Mouse (Mus musculus) heart, adult 2 months (tissue): ENCODE results near the gene 1810024B03Rik. TPM values are rescaled to one million over a fixed set of nuclear protein-coding genes. Genes with fewer than 3 reads are reported as not detected.
"Not testable (repeated sequence)": the region's sequence is repeated elsewhere in the genome, so short reads cannot be mapped to it uniquely, and the experiment has no call there.

ENCODE experiments used
- DNase-seq, 2 experiments: peaks; one replicate each; pipeline ENCODE4 v3.0.0; 2021
- H3K27ac ChIP-seq: fragments of 200-600 bp; 2 replicates; pipeline ENCODE4 v1.8.1; 2022
- H3K27me3 ChIP-seq: fragments of 200-500 bp; 2 replicates; pipeline ENCODE4 v1.6.1; 2012; ENCODE audit warnings: mild to moderate bottlenecking, low read length, inconsistent platforms, mixed read lengths; ENCODE audit not compliant: control insufficient read depth, insufficient read depth
- H3K36me3 ChIP-seq: fragments of 200-500 bp; 2 replicates; pipeline ENCODE4 v1.6.1; 2012; ENCODE audit warnings: low read length, inconsistent platforms; ENCODE audit not compliant: control insufficient read depth, insufficient read depth
- H3K4me1 ChIP-seq: fragments of 200-500 bp; 2 replicates; pipeline ENCODE4 v1.6.1; 2011; ENCODE audit warnings: low read length; ENCODE audit not compliant: control insufficient read depth, insufficient read depth
- H3K4me3 ChIP-seq: fragments of 200-600 bp; 2 replicates; pipeline ENCODE4 v1.8.1; 2022
- H3K79me2 ChIP-seq: fragments of 200-500 bp; replicated peaks from 2 replicates; pipeline ENCODE4 v1.6.1; 2012; ENCODE audit warnings: mild to moderate bottlenecking, inconsistent platforms, low read length, moderate library complexity, mixed read lengths; ENCODE audit not compliant: control insufficient read depth, insufficient read depth
- H3K9ac ChIP-seq: fragments of 200-500 bp; 2 replicates; pipeline ENCODE4 v1.6.1; 2012; ENCODE audit warnings: low read depth, mild to moderate bottlenecking, control low read depth, inconsistent platforms, low read length, mixed read lengths
- CTCF ChIP-seq: fragments of 200-600 bp; IDR thresholded peaks from 2 replicates; pipeline ENCODE4 v1.8.1; 2022; ENCODE audit warnings: antibody characterized with exemption, mild to moderate bottlenecking, moderate library complexity
- EP300 ChIP-seq: fragments of 200-500 bp; IDR thresholded peaks from 2 replicates; pipeline ENCODE4 v1.6.1; 2011; ENCODE audit warnings: low read depth, low read length, control low read depth; ENCODE audit not compliant: insufficient read depth
- POLR2A ChIP-seq: fragments of 200-500 bp; IDR thresholded peaks from 2 replicates; pipeline ENCODE4 v1.6.1; 2011; ENCODE audit warnings: mild to moderate bottlenecking, low read depth, low read length, control low read depth; ENCODE audit not compliant: insufficient read depth
- WGBS: fragments of 180-500 bp; shearing (Covaris S2); methylation state at CpG from one replicate; pipeline ENCODE4 v1.1.7; 2018; 5-methylcytosine and 5-hydroxymethylcytosine counted together
- intact Hi-C: fragments of 180-260 bp; cut with DNase I; formaldehyde crosslinking; loops from one replicate; pipeline ENCODE4 v1.15.1; 2025
- polyA plus RNA-seq: library from polyadenylated mRNA; depleted of rRNA; stranded (reverse); fragments of >200 nt; gene quantifications from 2 replicates; pipeline ENCODE4 v1.2.3, GENCODE M21; 2012
- total RNA-seq, 2 experiments: library from RNA; stranded (reverse); gene quantifications; 2 replicates each; pipeline ENCODE4 v1.2.3; 2021

Gene 1810024B03Rik
- total and polyA plus RNA-seq, 3 experiments, result 0.36 to 0.94 (median 0.60) TPM

GRCm38 (mm10) chr2:127237897-127238610 lies 30.0 kb upstream of the 1810024B03Rik start:
- 70% methylated on average over 11 of the region's 11 CpGs for WGBS
- no peak for DNase-seq
- no peaks in the 10 kb centered on the region for H3K79me2 ChIP-seq
- peaks cover 2% of the 10 kb centered on the region; the same call in 1 of the 2 replicates for H3K4me1 ChIP-seq
- no peaks in the 10 kb centered on the region for H3K27me3 ChIP-seq
- H3K27ac ChIP-seq, result no peak overlapping the region
- no peak overlapping the region for H3K4me3 ChIP-seq
- peaks cover 1% of the 10 kb centered on the region; the same call in 1 of the 2 replicates for H3K36me3 ChIP-seq
- TF ChIP-seq CTCF, result no peak
- TF ChIP-seq POLR2A, result no peak
- no peak for TF ChIP-seq EP300
- intact Hi-C loops, result no loop called here
- H3K9ac ChIP-seq, result no peak overlapping the region

- H3K27me3 ChIP-seq, result no peaks in the 10 kb centered on the region
- H3K4me1 ChIP-seq, result no peaks in the 10 kb centered on the region
- no peaks in the 10 kb centered on the region for H3K36me3 ChIP-seq
- WGBS, result 99% methylated on average over 3 of the region's 3 CpGs
- no peak for DNase-seq
- intact Hi-C loops, result no loop called here
- no peak overlapping the region for H3K9ac ChIP-seq
- no peak overlapping the region for H3K4me3 ChIP-seq
- H3K27ac ChIP-seq, result no peak overlapping the region
- no peak for TF ChIP-seq POLR2A
- TF ChIP-seq EP300, result no peak
- no peak for TF ChIP-seq CTCF
- H3K79me2 ChIP-seq, result no peaks in the 10 kb centered on the region
Measured at GRCm38 (mm10) chr2:127225261-127225660, 17.2 kb upstream of the 1810024B03Rik start.

GRCm38 (mm10) chr2:127217746-127218145 lies 9.7 kb upstream of the 1810024B03Rik start:
- H3K27me3 ChIP-seq, result no peaks in the 10 kb centered on the region
- H3K4me3 ChIP-seq, result no peak overlapping the region
- DNase-seq, result no peak
- TF ChIP-seq EP300 (no peak), POLR2A (no peak), CTCF (no peak)
- H3K4me1 ChIP-seq, result no peaks in the 10 kb centered on the region
- intact Hi-C loops, result no loop called here
- WGBS, result 96% methylated on average over 5 of the region's 5 CpGs
- no peak overlapping the region for H3K9ac ChIP-seq
- H3K27ac ChIP-seq, result no peak overlapping the region
- peaks cover 2% of the 10 kb centered on the region for H3K79me2 ChIP-seq
- H3K36me3 ChIP-seq, result peaks cover 3% of the 10 kb centered on the region

GRCm38 (mm10) chr2:127210701-127211100 lies 2.6 kb upstream of the 1810024B03Rik start:
- 91% methylated on average over 11 of the region's 11 CpGs for WGBS
- intact Hi-C loops, result no loop called here
- Histone ChIP-seq H3K79me2 (peaks cover 2% of the 10 kb centered on the region), H3K4me3 (no peak overlapping the region), H3K27me3 (no peaks in the 10 kb centered on the region), H3K4me1 (peaks cover 4% of the 10 kb centered on the region), H3K36me3 (peaks cover 8% of the 10 kb centered on the region), H3K27ac (no peak overlapping the region), H3K9ac (no peak overlapping the region)
- TF ChIP-seq POLR2A (no peak), EP300 (no peak), CTCF (no peak)
- no peak for DNase-seq

- TF ChIP-seq CTCF (no peak), POLR2A (no peak), EP300 (no peak)
- Histone ChIP-seq H3K4me3 (peak overlapping the region; percentile 86), H3K36me3 (peaks cover 7% of the 10 kb centered on the region), H3K4me1 (peaks cover 4% of the 10 kb centered on the region), H3K9ac (peak overlapping the region; percentile 86), H3K27me3 (no peaks in the 10 kb centered on the region), H3K79me2 (peaks cover 2% of the 10 kb centered on the region), H3K27ac (peak overlapping the region; percentile 87)
- intact Hi-C loops, result loop anchor here (1.0 to 10.0 kb wide), 6 partner anchors 26 to 274 kb away; partner anchors contain the start of genes Ap4e1, Blvra, Ciao1 and Sppl2a
- no peak for DNase-seq
- WGBS, result under 1% methylated on average over 17 of the region's 17 CpGs
Measured at GRCm38 (mm10) chr2:127208452-127208769, 331 bp upstream of the 1810024B03Rik start.

GRCm38 (mm10) chr2:127206916-127207315 lies 1.2 kb downstream of the 1810024B03Rik start:
- Histone ChIP-seq H3K4me1 (peaks cover 4% of the 10 kb centered on the region), H3K79me2 (peaks cover 2% of the 10 kb centered on the region), H3K36me3 (peaks cover 7% of the 10 kb centered on the region), H3K27ac (no peak overlapping the region), H3K27me3 (no peaks in the 10 kb centered on the region), H3K9ac (no peak overlapping the region), H3K4me3 (no peak overlapping the region)
- 85% methylated on average over 2 of the region's 2 CpGs for WGBS
- intact Hi-C loops, result loop anchor here (5.0 to 10.0 kb wide), 3 partner anchors 185 to 272 kb away; partner anchors contain the start of genes Ap4e1 and Sppl2a
- TF ChIP-seq POLR2A, result no peak
- TF ChIP-seq CTCF, result no peak
- no peak for TF ChIP-seq EP300
- DNase-seq, result no peak

- 79% methylated on average over 4 of the region's 4 CpGs for WGBS
- H3K27ac ChIP-seq, H3K4me3 ChIP-seq, H3K36me3 ChIP-seq, H3K27me3 ChIP-seq, H3K79me2 ChIP-seq, DNase-seq, H3K9ac ChIP-seq, H3K4me1 ChIP-seq: not testable (repeated sequence)
- intact Hi-C loops, result loop anchor here (1.0 to 10.0 kb wide), 4 partner anchors 40 to 271 kb away; partner anchors contain the start of genes Ap4e1 and Sppl2a
Measured at GRCm38 (mm10) chr2:127205936-127206335, 2.1 kb downstream of the 1810024B03Rik start.
